ENCODE assay signal across 30 mouse cellular contexts in the genomic region with DNA sequence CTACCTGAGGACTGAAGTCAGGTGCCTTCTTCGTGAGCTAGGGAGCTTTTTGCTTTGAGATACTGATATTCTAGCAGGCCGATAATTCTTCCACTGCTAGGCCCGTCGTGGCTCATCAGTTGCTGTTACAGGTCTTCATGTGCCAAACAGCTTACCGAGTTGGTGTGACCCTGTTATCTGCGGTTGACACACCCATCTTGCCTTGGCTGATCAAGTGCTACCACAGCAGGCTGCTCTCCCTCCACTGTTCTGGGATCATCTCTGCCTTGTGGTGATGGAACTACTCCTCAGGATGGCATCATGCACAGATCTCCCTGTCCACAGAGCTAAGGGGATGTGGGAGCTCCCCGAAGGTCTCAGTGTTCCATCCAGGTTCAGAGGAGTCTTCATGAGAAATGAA. TPM values are rescaled to one million over a fixed set of nuclear protein-coding genes. Genes with fewer than 3 reads are reported as not detected.
DNase-seq lines count a peak whose midpoint lies in the region; ATAC-seq and TF ChIP-seq lines count a peak whose summit lies in the region.
"Had no signal": no experiment of that assay in that cellular context is flagged by ENCODE, and none has a peak within 500 bp of the region (broad histone marks: within the 10 kb centered on the region; RNA-seq: fewer than 3 reads in every experiment).

No protein-coding gene starts in this region.

- no peak for TF ChIP-seq CTCF in liver, embryonic 14.5 days (IDR thresholded peaks at IDR 0.05; ENCODE audit: low read depth)

- no peak overlapping the region for H3K9ac ChIP-seq in liver, embryonic 14.5 days (replicated peaks)
- no peak overlapping the region for H3K9ac ChIP-seq in forebrain, embryonic 15.5 days (replicated peaks)
- H3K9ac ChIP-seq: forebrain, embryonic 13.5 days; heart, embryonic 12.5 days; intestine, embryonic 15.5 days; limb, embryonic 12.5 days; lung, embryonic 14.5 days; neural tube, embryonic 15.5 days had no signal

- H3K4me2 ChIP-seq in liver, embryonic 14.5 days (ENCODE audit: low read depth), result no peak overlapping the region
- H3K4me2 ChIP-seq in forebrain, embryonic 15.5 days (replicated peaks), result no peak overlapping the region
- H3K4me2 ChIP-seq: forebrain, embryonic 13.5 days; heart, embryonic 12.5 days; intestine, embryonic 15.5 days; limb, embryonic 12.5 days; lung, embryonic 14.5 days; neural tube, embryonic 15.5 days had no signal

- peaks cover 3% of the 10 kb centered on the region; the same call in 1 of the 2 replicates for H3K4me1 ChIP-seq in brown adipose tissue, adult 24 weeks (ENCODE audit: control insufficient read depth, insufficient read depth, insufficient read length, low read length)
- H3K4me1 ChIP-seq in liver, embryonic 14.5 days (replicated peaks; ENCODE audit: control insufficient read depth in 2 of 2, insufficient read depth in 2 of 2, low read length in 1 of 2), result peaks cover 5 to 14% of the 10 kb centered on the region in 2 experiments; a peak in 3 of 4 replicates
- no peaks in the 10 kb centered on the region for H3K4me1 ChIP-seq in forebrain, embryonic 15.5 days
- no peaks in the 10 kb centered on the region for H3K4me1 ChIP-seq in embryonic facial prominence, embryonic 10.5 days
- H3K4me1 ChIP-seq: forebrain, embryonic 13.5 days; heart, embryonic 12.5 days; hindbrain, embryonic 10.5 days; intestine, embryonic 15.5 days; limb, embryonic 12.5 days; midbrain, embryonic 10.5 days; neural tube, embryonic 15.5 days had no signal

- DNase-seq in liver, embryonic 14.5 days (ENCODE audit: low read depth in 3 of 3, low spot score in 3 of 3), result peak; percentile 32 to 45 (median 37)
- DNase-seq in right cerebral cortex, adult 18-20 months, result no peak
- no peak for DNase-seq in embryonic facial prominence, embryonic 10.5 days (ENCODE audit: low spot score)
- DNase-seq: adrenal gland, adult 8-10 months; B cell, adult 2 months; cerebellum, adult 9-10 months; gastrocnemius, postnatal 10 days; heart, postnatal 10 days; kidney, adult 9 months; kidney, postnatal 14 days; layer of hippocampus, postnatal 36 days; lung, embryonic 14.5 days; right cerebral cortex, postnatal 14 days had no signal

- H3K36me3 ChIP-seq in liver, embryonic 14.5 days (replicated peaks; ENCODE audit: control insufficient read depth, insufficient read depth, low read depth), result no peaks in the 10 kb centered on the region
- no peaks in the 10 kb centered on the region for H3K36me3 ChIP-seq in forebrain, embryonic 15.5 days
- H3K36me3 ChIP-seq in embryonic facial prominence, embryonic 10.5 days (replicated peaks), result no peaks in the 10 kb centered on the region
- H3K36me3 ChIP-seq: G1E; heart, embryonic 12.5 days; hindbrain, embryonic 10.5 days; intestine, embryonic 15.5 days; limb, embryonic 12.5 days; midbrain, embryonic 10.5 days; neural tube, embryonic 15.5 days had no signal

- ATAC-seq in erythroblast, adult 5-6 weeks (replicated peaks; ENCODE audit: low FRiP score, poor library complexity, severe bottlenecking), result peak; percentile 95
- peak; percentile 89 for ATAC-seq in liver, embryonic 14.5 days (ENCODE audit: insufficient read depth)
- peak; percentile 92 for ATAC-seq in megakaryocyte-erythroid progenitor cell, adult 5-6 weeks (replicated peaks; ENCODE audit: low FRiP score, low TSS enrichment, poor library complexity, severe bottlenecking)
- no peak for ATAC-seq in forebrain, embryonic 15.5 days (replicated peaks)
- ATAC-seq: activated CD4-positive, CD25-positive, alpha-beta regulatory T cell, adult 4 months; forebrain, embryonic 13.5 days; hindbrain, embryonic 16.5 days; intestine, embryonic 15.5 days had no signal

- no peak overlapping the region for H3K4me3 ChIP-seq in brown adipose tissue, adult 24 weeks (ENCODE audit: insufficient read depth, low read depth, low read length)
- H3K4me3 ChIP-seq in liver, embryonic 14.5 days (ENCODE audit: insufficient read depth in 1 of 2, low read depth in 2 of 2, low read length in 2 of 2), result no peak overlapping the region
- no peak overlapping the region for H3K4me3 ChIP-seq in forebrain, embryonic 15.5 days
- H3K4me3 ChIP-seq in embryonic facial prominence, embryonic 10.5 days, result no peak overlapping the region
- H3K4me3 ChIP-seq: forebrain, embryonic 13.5 days; heart, embryonic 12.5 days; hindbrain, embryonic 10.5 days; intestine, embryonic 15.5 days; limb, embryonic 12.5 days; midbrain, embryonic 10.5 days; neural tube, embryonic 15.5 days had no signal

- H3K27ac ChIP-seq in brown adipose tissue, adult 24 weeks (replicated peaks; ENCODE audit: low read depth, low read length), result peak overlapping the region; percentile 4
- H3K27ac ChIP-seq in liver, embryonic 14.5 days, result no peak overlapping the region
- H3K27ac ChIP-seq in forebrain, embryonic 15.5 days (replicated peaks), result no peak overlapping the region
- no peak overlapping the region for H3K27ac ChIP-seq in embryonic facial prominence, embryonic 10.5 days (replicated peaks)
- H3K27ac ChIP-seq: forebrain, embryonic 13.5 days; hindbrain, embryonic 10.5 days; intestine, embryonic 15.5 days; limb, embryonic 12.5 days; midbrain, embryonic 10.5 days; neural tube, embryonic 15.5 days had no signal

- WGBS in liver, embryonic 14.5 days (ENCODE audit: insufficient replicate concordance), result 24% methylated on average over 7 of the region's 7 CpGs
- 89% methylated on average over 7 of the region's 7 CpGs for WGBS in forebrain, embryonic 15.5 days
- WGBS in embryonic facial prominence, embryonic 10.5 days, result 92% methylated on average over 7 of the region's 7 CpGs

- peak; percentile 78 for TF ChIP-seq EP300 in liver, embryonic 14.5 days (IDR thresholded peaks at IDR 0.05; ENCODE audit: low read depth)

- no peaks in the 10 kb centered on the region for H3K27me3 ChIP-seq in liver, embryonic 14.5 days (ENCODE audit: control insufficient read depth, insufficient read depth, low read length)
- H3K27me3 ChIP-seq in forebrain, embryonic 15.5 days, result no peaks in the 10 kb centered on the region
- H3K27me3 ChIP-seq in embryonic facial prominence, embryonic 10.5 days (replicated peaks; ENCODE audit: low read depth, poor library complexity, severe bottlenecking), result no peaks in the 10 kb centered on the region
- H3K27me3 ChIP-seq: CH12.LX; forebrain, embryonic 13.5 days; heart, embryonic 12.5 days; intestine, embryonic 15.5 days; limb, embryonic 12.5 days; neural tube, embryonic 15.5 days had no signal

- no peaks in the 10 kb centered on the region for H3K9me3 ChIP-seq in liver, embryonic 14.5 days (ENCODE audit: control insufficient read depth, low read length)
- H3K9me3 ChIP-seq in forebrain, embryonic 15.5 days, result no peaks in the 10 kb centered on the region
- no peaks in the 10 kb centered on the region for H3K9me3 ChIP-seq in embryonic facial prominence, embryonic 10.5 days
- H3K9me3 ChIP-seq: forebrain, embryonic 13.5 days; heart, embryonic 12.5 days; hindbrain, embryonic 10.5 days; intestine, embryonic 15.5 days; limb, embryonic 12.5 days; midbrain, embryonic 10.5 days; neural tube, embryonic 15.5 days had no signal

RNA-seq across cellular contexts. Expression of a gene that starts 21.5 kb away (rescaled TPM):
- not detected in 2 replicates for polyA plus RNA-seq in brown adipose tissue, adult 24 weeks (2012; ENCODE audit: insufficient read depth, insufficient read length, missing spikeins)
- 0.58 and 1.7 TPM in 2 replicates for total RNA-seq in erythroblast, adult 5-6 weeks (2015; ENCODE audit: low replicate concordance)
- total RNA-seq in erythroblast, adult 5-6 weeks (2017; ENCODE audit: low replicate concordance), result 0.42 and 1.1 TPM in 2 replicates
- 0.02 and 0.03 TPM in 2 replicates for polyA plus RNA-seq in liver, embryonic 14.5 days (2012; rRNA removed)
- polyA plus RNA-seq in liver, embryonic 14.5 days (2014; fragmentation: Nextera tagmentation; extraction: Ambion mirVana), result 0.01 TPM in 1 of 2 replicates, not detected in the other
- 8.0 and 9.4 TPM in 2 replicates for total RNA-seq in megakaryocyte-erythroid progenitor cell, adult 5-6 weeks (2014; fragmentation: Nextera tagmentation)
- 4.0 and 4.7 TPM in 2 replicates for total RNA-seq in megakaryocyte-erythroid progenitor cell, adult 5-6 weeks (2017)
- not detected in 2 replicates for polyA plus RNA-seq in forebrain, embryonic 15.5 days (2015; fragmentation: Nextera tagmentation; extraction: Ambion mirVana)
- polyA plus RNA-seq in embryonic facial prominence, embryonic 10.5 days (2016; fragmentation: Nextera tagmentation; extraction: Ambion mirVana), result not detected in 2 replicates
- total RNA-seq: midbrain, postnatal 0 days had no signal
- polyA plus RNA-seq: embryonic facial prominence, embryonic 11.5 days; forebrain, embryonic 13.5 days; G1E; heart, embryonic 12.5 days; hindbrain, embryonic 10.5 days; hindbrain, embryonic 16.5 days; limb, embryonic 12.5 days; lung, embryonic 14.5 days; midbrain, embryonic 10.5 days; midbrain, postnatal 0 days had no signal

Comparison
In these comparisons a context has a peak if more than half of its experiments do, and no peak if none do; other contexts are left out.
1. DNase-seq: peak in liver, embryonic 14.5 days (3 of 3); none in right cerebral cortex, adult 18-20 months (single experiment) and embryonic facial prominence, embryonic 10.5 days (single experiment).